Mouse (Mus musculus) c-Kit-negative CD71-positive TER-119-positive erythroid progenitor cells, embryonic 14.5 days (primary cell): ENCODE measurements around the gene Gm49320.

ENCODE experiments used
- DNase-seq: peaks from one replicate; pipeline ENCODE4 v3.0.0-alpha.2; 2013; ENCODE audit warnings: low read depth, low spot score

Gm49320 gene

GRCm38 (mm10) chr8:4259125-4259804 is 20.6 kb downstream of the Gm49320 start, which contains the start of gene Ctxn1:
Ctxn1 (minus strand) TSS chr8:4259274.
- DNase-seq: peak; percentile 88

GRCm38 (mm10) chr8:4259805-4260170 is 21.1 kb downstream of the Gm49320 start:
- no peak for DNase-seq

- DNase-seq: no peak
These were observed 24.6 kb downstream of the Gm49320 start for GRCm38 (mm10) chr8:4263105-4263791.

GRCm38 (mm10) chr8:4265160-4265914 is 26.7 kb downstream of the Gm49320 start:
- DNase-seq: no peak

GRCm38 (mm10) chr8:4267627-4268026 is 29.0 kb downstream of the Gm49320 start:
- DNase-seq: no peak

DNA sequence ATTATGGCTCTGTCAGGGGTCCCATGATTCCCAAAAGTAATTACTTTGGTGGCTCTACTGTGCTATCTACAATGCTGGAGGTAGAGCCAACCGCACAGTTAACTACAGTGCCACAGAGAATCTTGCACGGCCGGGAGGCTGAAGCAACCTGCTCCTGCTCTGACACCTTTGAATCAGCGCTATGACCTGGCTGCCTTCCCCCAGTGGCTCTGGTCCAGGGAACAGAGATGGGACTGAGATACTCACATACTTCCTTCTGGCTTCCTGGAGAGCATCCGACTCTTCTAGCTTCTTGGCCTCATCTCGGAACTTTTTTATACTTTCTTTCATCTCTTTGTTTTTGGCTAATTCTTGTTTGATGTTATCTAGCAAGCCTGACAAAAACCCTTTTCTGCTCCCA is 30.9 kb downstream of the Gm49320 start:
- no peak for DNase-seq

GRCm38 (mm10) chr8:4275275-4276110 is 36.8 kb downstream of the Gm49320 start, which contains the start of gene Timm44:
Timm44 (minus strand) TSS chr8:4275913.
- DNase-seq: peak; percentile 89

DNA sequence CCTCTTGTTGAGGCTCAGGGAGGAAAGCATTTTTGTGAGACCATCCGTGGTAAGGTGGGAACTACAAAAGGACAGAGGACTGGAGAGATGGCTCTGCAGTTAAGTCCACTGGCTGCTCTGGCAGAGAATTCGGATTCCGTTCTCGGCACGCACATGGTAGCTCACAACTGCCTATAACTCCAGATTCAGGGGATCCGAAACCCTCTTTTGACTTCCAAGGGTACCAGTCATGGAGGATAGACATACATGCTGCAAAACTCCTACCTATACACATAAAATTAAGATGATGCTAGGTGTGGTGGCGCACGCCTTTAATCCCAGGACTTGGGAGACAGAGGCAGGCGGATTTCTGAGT is 37.4 kb downstream of the Gm49320 start:
- no peak for DNase-seq

- no peak for DNase-seq
These were observed 54.1 kb downstream of the Gm49320 start for GRCm38 (mm10) chr8:4292738-4293137.

- DNase-seq: no peak
These were observed 59.2 kb downstream of the Gm49320 start for GRCm38 (mm10) chr8:4297822-4298221.
